Mouse (Mus musculus) R1 (cell line): ENCODE measurements around the gene Rab10.

Experiments used
- DNase-seq: peaks from one replicate; pipeline ENCODE4 v3.0.0-alpha.2; 2018; ENCODE audit warnings: low read depth, low spot score

Rab10 gene

DNA sequence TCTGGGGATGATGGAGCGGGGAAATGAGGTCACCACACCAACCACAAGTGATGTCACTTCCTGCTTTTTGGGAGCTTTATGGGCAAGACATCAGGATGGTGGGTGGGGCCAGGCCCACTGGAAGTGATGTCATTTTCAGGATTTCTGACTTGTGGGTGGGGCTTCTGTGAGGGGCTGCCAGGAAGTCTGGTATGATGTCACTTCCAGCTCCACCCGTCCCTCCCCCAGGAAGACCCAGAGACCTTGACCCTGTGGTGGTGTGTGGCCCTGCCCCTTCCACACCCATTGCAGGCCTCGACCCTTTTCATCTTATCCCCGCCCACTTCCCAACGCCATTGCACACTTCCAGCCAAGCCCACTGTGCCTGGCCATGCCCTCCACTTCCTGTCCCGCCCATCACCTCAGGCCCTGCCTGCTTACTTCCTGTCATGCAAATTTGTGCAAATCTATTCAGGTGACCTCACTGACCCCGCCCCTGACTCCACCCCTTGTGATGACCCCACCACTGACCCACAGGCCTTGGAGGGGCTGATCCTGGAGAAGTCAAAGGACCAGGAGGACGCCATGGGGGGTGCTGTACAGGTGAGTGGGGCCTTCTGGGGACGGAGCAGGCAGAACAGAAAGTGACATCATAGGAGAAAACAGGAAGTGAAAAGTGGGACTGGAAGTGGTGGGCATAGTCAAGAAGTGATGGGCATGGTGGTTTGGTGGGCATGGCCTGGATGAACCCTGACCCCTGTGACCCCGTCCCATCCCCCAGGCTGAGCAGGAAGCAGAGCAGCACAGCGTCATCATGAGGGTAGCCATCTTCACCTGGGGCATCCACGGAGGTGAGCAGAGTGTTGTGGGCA lies 72.7 kb downstream of the Rab10 start:
- DNase-seq = peak; percentile 66

GRCm38 (mm10) chr12:3236163-3236641 lies 73.6 kb downstream of the Rab10 start:
- no peak for DNase-seq

DNA sequence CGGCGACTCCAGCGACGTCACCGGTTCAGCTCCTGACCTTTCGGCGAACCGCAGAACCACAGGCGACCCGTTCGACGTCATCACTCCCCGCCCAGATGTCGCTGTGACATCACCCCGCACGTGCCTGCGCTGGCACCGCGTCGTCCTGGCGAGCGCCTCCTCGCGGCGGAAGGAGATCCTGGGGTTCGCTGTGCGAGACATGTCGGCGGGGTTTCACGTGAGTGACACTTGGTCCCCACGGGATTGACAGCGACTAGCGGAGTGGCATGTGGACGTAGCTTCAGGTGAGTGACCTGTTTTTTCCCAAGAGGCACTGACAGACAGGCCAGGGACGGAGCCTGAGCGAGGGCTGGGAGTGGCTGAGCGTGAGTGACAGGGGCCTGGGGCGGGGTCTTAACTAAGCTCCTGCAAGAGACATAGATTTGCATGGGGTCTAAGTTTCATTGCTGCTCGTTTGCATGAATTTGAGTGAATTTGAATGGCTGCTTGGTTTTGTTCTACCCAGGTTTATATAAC lies 74.1 kb downstream of the Rab10 start:
- peak; percentile 89 for DNase-seq

DNA sequence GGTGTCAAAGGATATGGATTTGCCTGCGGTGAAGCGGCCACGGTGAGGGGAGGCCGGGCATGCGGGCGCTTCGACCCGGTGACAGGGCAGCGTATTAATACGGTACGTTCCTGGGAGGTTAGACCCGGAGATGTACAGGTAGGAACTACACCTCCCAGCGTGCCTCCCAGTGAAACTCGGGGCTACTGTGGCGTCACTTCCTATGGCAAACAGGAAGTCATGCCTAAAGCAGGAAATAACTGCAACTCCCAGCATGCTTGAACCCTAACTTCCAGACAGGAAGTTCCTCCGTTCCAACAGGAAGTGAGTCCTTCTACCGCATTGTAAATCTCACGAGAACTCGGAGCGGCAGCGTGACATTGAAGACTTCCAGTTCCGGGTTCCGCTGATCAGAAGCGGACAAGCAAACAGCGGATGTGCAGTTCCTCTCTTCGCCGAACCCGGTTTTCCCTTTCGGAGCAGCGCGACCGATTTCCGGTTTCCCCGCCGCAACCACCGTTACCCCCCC lies 74.6 kb downstream of the Rab10 start:
- peak; percentile 99 for DNase-seq

GRCm38 (mm10) chr12:3234061-3234460 lies 75.7 kb downstream of the Rab10 start:
- DNase-seq = no peak

GRCm38 (mm10) chr12:3223352-3223751 lies 86.4 kb downstream of the Rab10 start:
- no peak for DNase-seq

GRCm38 (mm10) chr12:3210181-3210580 lies 99.6 kb downstream of the Rab10 start:
- DNase-seq = peak; percentile 40

DNA sequence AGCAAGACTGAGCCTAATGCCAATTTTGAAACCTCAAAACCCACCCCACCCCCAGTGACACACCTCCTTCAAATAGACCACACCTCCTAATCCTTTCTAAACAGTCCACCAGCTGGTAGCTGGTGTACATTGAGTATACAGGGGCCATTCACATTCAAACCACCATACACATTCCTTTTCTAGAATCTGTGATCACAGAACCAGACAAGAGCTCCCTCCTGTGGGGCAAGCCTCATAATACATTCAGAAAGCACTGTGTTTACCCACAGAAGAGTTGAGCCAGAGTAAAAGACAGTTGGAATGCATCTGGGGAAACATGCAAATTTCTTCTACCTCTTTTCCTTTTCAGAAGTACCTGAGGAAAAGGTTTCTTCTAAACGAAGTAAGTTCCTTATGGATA lies 100.6 kb downstream of the Rab10 start:
- DNase-seq = peak; percentile 79
